Mouse (Mus musculus) layer of hippocampus, adult 9-10 months (tissue): ENCODE results near the gene Gm17482.

Experiments
- DNase-seq: peaks from one replicate; pipeline ENCODE4 v3.0.0; 2022; ENCODE audit warnings: low spot score

Gene Gm17482

DNA sequence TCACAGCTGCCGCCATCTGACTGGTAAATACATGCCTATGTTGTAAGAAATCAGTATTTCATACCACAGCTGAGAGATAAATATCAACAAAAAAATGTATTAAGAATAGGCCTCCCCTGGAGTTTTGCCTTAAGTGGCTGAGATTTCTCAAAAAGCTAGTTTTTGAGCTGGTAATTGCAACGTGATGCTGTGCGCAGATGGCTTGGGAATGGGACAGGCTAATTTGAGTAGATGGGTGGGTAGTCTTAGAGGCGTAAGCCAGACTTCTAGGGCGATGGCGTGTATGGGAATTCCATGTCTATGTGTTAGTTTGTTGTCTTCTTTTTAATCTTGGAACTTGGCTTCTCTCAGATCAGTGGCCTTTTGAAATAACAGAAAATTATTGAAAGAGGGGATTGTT is 64.7 kb downstream of the Gm17482 start:
- DNase-seq = no peak

DNA sequence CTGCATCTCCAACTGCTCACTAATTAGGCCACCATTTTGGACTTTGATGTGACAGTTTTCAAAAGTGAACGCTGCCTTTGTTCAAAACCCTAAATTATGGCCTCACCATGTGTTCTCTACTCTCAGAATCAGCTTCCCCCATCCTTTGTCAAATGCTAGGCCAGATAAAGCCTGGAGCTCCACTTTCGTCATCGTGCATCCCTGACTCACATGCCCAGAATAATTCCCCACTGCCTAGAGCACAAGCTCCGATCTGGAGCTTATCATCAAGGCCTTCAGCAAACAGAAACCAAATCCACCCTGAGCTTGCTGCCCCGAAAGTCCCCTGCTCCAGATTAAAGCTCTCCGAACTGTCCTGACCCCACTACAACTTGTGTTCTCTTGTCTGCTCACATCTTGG is 65.5 kb downstream of the Gm17482 start:
- no peak for DNase-seq

DNA sequence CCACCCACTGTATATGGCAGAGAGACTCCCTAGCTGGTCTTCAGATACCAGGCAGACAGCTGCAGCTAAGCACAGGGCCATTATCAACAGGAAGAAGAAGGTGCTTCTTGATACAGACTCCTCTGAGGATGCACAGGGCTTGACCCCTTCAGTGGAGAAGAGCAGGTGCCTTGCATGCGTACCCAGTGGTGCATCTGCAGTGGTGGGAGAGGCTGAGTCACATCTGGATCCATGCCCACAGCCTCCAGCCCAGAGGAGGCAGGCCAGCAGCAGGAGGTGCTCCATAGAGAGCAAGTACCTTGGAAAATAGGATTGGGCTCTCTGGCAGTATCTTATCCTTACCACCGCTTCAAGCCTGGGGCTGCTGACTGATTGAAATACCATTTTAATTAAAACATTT is 66.7 kb downstream of the Gm17482 start:
- no peak for DNase-seq

DNA sequence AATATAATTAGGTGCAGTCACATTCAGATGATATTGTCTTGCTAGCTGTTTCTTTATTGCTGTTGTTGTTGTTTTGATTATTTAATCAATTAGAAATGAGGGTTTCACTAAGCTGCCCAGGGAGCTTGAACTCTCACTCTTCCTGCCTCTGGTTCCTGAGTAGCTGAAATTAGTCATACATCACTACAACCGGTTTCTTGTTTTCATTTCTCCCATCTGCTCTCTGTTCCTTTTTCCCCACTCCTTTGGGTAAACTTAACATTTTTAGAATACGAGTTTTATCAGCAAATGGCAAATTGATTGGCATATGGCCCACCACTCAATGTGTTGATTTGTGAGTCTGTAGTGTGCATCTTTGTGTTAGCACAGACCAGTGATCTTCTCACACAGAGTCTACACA is 80.0 kb downstream of the Gm17482 start:
- no peak for DNase-seq
